Mouse (Mus musculus): ENCODE results near the gene Zfp13. TPM values are rescaled to one million over a fixed set of nuclear protein-coding genes. Genes with fewer than 3 reads are reported as not detected.

Zfp13 gene
- total RNA-seq, 2 experiments from 2014 or later = 10.6 to 12.5 TPM

DNA sequence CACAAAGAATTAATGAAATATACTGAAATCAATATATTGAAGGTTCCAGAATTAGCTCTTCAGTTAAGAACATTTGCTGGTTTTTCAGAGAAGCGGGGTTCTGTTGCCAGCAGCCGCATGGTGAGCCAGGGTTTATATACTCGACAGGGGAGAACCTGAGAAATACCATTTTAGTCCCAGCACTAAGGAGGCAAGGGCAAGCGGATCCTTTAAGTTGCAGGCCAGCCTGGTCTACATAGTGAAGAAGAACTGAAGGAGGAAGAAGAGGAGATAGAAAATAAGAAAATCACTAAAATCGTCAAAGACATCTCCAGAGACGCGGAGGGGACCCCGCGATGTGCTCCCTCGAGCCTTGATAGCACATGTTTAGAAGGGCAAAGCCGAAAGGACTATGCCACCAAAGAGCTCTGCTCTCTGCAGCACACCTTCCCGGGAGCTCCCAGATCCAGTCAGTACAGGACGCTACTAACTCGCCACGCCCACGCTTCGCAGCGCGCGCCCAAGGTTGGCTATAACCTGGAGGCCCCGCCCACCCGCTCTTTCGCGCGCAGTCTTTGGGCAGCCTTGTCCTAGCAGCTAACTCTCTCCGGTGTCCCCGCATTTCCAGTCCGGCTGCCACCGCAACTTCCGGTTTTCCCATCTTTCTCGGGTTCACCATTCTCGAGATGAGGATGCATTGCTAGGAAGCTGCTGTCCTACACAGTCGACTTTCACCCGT is 6.9 kb downstream of the Zfp13 start:
- peak; percentile 97 for DNase-seq

DNA sequence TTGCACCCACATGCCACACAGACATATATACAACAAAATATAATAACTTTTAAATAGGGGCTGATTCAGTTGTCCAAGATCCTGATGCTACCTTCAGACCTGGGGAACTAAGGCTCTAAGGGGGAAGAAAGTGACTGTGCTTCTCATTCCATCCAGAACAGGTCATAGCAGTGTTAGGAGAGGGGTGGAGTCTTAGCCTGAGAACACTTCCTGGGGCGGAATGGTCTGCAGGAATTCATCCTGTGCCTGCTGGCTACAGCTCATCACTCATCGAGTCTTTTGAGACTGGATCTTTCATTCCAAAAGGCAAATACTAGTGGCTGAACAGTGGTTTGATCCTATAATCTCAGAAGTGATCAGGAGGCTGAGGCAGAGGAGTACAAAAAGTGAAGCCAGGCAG is 12.0 kb downstream of the Zfp13 start:
- DNase-seq = no peak

DNA sequence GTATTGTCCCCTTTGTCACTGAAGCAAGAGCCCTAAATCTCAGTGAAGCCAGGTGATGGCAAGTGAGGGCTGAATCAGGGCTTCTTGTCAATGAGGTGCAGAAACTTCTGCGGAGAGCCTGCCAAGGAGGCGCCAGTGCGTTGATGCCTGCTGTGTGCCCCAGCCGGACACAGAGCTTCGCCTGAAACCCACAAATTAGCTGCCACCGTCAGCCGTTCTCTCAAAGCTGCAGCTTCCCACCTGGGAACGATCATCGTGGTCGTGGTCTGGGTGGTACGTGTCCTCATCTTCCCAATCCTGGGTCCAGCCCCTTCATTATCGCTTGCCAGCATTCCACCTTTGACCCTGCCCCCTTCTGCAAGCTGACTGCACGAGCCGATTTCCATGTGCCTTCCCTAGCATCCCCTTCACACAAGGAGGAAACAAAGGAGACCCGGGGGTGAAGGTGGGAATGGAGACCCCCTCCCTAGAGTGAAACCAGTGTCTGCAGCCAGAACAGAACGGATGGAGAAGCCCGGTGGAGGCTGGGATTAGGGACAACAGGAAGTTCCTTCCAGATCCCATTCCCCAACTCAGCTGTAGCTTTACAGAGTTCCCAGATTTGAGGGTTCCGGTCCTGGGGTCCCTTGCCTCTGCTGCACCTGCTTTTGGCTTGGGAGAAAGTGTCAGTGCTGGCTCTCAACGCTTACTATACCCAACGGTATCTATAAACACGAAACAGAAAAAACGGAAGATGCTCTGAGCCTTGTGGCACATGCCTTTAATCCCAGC is 13.4 kb downstream of the Zfp13 start:
- DNase-seq = peak; percentile 75

DNA sequence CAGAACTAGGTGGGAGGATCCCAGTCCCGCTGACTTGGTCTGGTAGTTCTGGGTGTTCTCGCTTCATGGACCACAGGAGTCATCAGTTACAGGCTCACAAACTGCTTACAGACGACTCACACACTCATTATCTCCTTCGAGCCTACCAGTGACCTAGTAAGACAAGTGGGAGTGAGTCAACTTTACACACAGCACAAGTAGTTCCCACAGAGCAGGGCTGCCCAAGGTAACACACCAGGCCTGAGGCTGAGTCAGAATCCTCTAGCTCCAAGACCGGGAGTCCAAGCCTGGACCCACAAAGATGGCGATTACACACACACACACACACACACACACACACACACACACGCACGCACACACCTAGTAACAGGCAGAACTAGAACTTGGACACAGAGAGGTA is 14.5 kb downstream of the Zfp13 start:
- peak; percentile 34 for DNase-seq

DNA sequence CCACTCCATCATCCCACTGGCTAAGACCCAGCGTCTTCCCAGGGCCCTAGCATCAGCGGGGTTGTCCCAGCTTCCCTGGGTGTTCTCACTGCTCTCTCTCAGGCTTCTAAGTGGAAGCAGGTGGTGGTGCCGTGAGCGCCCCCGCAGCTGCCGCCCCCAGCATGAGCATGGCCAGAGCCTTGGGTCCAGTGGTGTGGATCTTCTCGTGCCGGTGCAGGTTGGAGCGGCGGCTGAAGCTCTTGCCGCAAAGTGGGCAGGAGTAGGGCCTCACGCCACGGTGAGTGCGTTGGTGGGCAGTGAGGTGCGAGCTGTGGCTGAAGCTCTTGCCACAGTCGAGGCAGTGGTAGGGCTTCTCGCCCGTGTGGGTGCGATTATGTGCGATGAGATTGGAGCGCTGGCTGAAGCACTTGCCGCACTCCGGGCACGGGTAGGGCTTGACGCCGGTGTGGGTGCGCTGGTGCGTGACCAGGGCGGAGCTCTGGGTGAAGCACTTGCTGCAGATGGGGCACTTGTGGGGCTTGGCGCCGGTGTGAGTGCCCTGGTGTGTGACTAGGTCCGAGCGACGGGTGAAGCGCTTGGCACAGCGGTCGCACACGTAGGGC is 23.2 kb downstream of the Zfp13 start:
- DNase-seq = no peak

DNA sequence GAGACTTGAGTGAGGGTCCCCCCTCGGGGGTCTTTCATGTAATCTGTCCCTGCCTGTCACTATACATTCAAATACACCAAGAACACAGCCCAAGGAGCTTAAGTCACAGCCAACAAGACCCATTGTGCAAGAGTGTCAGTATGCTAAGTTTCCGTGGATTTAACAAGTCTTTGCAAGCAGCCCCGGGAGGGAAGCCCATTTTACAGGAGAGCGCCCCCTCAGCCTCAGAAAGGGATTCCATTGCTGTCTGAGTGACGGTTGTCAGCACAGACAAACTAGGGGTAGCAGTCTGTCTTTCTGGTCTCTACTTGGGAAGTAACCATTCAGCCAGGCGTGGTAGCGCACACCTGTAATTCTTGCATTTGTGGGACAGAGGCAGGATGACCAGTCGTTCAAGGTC is 25.2 kb downstream of the Zfp13 start:
- no peak for DNase-seq

DNA sequence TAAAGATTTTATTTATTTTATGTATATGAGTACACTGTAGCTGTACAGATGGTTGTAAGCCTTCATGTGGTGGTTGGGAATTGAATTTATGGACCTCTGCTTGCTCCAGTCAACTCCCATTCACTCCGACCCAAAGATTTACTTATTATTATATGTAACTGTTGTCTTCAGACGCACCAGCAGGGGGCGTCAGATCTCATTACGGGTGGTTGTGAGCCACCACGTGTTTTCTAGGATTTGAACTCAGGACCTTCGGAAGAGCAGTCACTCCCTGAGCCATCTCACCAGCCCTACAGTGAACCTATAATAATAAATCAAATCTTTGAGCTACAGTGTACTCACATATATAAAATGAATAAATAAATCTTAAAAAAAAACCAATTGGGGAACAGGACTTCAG is 27.2 kb downstream of the Zfp13 start:
- DNase-seq = no peak

DNA sequence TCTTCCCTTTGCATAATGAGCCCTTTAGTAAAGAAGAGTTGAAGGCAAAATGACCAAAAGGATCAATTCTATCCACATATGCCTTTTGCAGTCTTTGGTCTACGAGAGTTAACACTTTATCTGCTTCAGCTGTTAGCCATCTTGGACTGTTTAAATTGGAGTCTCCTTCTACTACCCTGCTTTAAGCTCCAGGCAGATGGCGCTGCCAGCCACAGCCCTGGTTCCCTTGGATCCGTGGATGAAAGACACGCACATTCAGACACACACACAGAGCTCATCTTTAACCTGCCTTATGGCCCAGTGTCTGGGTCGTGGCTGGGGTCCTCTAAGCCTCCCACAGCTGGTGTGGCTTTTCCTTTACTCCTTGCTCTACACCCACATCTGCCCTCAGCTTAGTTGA is 28.2 kb downstream of the Zfp13 start:
- DNase-seq = no peak

DNA sequence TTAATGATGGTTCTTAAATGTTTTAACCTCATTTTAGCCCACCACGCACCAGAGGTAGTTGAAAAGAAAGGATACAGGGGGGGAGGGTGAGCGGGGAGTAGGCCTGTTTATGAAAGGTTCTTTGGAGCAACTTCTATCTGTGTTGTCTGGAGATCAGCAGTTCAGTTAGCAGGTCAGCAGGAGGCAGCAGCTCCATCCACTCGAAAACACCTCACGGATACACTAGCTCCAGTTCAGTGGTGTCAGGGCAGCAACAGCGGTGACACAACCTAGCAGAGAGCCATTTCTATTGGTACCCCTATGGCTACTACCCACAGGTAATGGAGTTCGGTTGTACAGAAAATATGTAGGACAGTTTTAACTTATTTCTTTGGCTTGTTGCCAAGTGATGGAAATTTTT is 29.3 kb downstream of the Zfp13 start:
- peak; percentile 59 for DNase-seq

DNA sequence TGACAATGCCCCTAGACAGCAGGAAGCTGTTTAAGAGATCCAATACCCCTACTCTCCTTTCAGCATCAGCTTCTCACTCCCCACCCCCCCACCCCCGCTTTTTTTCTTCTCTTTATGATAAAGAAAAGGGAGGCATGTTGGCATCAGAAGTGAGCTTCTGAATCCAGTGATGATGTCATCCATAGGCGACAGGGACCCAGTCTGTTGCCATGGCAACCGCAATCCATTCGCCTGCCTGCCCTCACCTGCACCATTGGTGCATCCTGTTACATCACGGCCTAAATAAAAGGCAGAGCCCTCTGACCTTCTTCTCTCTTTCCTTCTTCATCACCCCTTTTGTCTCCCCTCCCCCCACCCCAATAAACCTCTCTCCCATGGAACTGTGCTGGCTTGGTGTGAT is 30.9 kb downstream of the Zfp13 start:
- no peak for DNase-seq

DNA sequence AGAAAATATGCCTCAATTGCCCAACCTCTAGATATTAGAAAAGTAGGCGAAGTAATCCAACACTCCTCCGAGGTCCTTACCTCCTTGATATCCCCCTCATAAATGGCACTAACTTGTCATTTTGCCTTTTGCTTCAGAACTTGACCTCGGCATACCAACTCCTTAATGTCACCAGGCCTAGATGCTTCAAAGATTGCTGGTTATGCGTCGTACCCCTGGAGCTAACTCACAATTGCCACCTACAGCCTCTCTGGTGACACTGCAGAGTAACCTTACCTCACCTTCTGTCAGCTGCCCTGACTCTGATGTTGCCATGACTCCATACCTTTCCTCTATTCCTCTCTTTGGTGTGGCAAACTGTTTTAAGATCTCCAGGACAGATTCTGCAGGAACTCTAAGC is 32.5 kb downstream of the Zfp13 start:
- DNase-seq = no peak

DNA sequence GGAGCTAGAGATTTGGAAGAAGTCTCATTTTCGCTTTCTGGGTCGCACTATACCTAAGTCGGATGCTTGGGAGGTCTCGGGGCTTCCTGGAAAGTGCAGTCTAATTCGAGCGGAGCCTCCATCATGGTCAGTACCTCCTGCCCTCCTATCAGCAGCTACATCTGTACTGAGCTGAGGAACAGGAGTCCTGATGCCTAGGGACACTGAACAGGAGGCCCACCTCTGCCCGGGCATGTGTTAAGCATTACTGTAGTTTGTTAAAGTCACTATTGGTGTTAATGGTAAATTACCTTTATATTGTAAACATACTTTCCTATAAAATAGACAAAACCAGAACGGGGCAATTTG is 34.9 kb downstream of the Zfp13 start:
- no peak for DNase-seq

DNA sequence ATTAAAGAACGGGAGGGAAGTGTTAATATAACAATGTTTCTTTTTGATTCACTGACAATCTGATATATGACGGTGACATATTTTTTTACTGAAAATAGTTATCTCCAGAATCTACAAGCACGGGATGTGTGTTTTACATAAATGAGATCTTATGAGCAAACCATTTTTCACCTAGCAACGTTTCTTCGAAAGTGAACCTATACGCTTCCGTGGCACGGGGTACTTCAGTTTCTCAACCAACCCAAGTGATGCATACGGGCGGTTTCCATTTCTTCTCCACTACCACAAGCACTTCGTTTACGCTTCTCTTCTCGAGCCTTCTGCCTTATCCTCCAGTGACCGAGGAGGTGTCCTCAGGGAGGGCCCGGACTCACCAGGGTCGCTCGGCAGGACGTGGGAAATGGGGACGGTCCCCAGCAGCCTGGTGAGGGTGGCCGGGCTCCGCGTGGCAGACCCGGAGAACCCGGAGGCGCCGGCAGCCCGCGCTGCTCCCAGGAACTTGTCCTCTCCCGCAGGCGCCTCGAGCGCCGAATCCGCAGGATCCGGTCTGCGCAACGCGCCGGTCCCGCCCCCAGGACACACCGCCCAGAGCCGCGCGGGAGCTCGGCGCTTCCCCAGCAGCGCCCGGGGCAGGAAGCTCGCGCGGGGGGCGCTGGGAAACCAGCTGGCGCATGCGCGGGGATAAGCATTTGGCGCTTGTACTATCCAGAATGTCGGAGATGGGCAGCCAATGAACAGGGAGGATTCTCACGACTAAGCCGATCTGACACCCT is 35.5 kb downstream of the Zfp13 start, which contains the start of gene Zfp213:
Gene Zfp213, minus strand, starts transcription at position 644 of the 773 bp plus-strand sequence.
- DNase-seq = peak; percentile 97

DNA sequence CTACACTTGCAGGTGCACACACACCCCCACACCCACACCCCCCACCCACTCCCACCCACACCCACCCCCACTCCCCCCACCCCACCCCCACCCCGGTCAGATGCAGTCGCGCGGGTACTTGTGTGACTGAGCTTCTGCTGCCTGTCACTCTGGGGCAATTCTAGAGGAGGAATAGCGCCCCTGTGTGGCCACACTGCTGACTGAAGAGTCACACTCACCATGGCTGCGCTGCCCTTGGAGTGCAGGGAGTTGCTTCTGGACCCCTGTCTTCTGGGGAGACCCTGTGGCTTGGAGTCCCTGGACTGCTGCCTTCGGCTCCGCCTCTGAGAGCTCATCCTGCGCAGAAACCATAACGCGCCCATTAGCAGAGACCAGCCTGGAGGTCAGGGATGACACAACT is 39.5 kb downstream of the Zfp13 start:
- peak; percentile 80 for DNase-seq

DNA sequence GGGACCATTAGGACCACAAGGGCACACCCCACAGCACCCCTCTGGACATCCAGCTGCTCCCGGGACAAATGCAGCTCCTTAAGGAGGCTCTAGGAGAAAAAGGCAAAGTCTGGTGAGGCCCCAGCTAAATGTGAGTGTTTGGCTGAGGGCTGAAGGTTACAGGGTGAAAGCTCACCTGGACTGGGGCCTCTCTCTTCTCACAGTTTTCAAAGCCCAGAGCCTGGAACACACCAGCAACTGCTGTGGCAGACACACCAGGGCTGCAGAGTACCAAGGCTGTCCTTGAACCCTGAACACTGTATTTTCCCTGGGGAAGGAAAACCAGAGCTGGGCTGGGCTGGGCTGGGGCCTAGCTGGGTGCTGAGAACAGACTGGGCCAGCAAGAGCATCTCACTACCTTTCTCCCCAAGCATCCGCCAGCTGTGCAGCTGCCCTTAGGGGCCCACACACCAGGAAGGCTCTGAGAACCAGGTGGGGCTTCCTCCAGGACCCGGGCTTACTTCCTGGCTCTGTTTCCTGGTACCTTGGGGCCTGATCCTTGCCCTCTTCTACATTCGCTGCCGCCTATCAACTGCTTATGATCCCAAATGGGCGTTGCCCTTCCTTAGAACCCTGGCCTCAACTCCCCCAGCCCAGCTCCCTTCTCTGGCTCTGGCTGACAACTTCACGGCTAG is 43.9 kb downstream of the Zfp13 start:
- no peak for DNase-seq

DNA sequence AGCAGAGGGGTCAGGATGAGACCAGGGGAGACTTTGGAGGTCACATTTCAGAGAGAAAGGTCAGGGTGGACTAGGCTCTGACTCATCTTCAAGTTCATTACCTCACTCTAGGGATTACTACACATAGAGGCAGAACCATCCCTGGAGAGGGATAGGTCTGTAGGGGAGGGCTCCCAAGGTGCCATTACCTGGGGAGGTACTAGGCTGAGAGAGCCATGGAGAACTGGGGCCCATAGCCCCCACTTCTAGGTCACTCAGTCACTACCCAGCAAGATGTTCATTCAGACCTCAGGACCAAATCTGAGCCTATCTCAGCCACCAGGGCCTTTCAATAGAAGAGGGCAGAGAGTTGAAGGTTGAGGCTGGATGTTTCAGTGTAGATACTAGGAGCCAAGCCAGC is 45.0 kb downstream of the Zfp13 start:
- no peak for DNase-seq

DNA sequence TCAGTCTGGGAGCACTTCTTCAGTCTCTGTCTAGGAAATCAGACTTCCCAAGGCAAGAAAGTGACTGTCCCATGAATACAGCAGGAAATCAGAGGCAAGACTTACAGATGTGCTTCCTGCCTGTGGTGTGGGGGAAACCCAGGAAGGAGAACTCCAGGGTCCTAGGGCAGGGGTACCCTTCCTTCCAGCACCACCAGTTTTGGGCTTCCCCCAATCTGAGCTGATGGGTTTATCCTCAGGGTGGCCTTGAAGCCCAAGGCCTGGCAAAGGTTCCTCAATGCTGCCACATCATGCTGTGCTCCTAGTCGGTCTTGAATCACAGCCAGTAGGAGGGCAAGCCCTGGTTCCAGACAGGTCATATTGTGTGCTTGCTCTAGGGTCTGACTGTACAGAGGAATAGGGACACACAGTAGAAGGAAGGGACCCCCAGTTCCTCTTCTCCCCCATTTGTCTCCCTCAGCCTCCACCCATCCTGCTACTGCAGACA is 45.6 kb downstream of the Zfp13 start:
- peak; percentile 66 for DNase-seq

DNA sequence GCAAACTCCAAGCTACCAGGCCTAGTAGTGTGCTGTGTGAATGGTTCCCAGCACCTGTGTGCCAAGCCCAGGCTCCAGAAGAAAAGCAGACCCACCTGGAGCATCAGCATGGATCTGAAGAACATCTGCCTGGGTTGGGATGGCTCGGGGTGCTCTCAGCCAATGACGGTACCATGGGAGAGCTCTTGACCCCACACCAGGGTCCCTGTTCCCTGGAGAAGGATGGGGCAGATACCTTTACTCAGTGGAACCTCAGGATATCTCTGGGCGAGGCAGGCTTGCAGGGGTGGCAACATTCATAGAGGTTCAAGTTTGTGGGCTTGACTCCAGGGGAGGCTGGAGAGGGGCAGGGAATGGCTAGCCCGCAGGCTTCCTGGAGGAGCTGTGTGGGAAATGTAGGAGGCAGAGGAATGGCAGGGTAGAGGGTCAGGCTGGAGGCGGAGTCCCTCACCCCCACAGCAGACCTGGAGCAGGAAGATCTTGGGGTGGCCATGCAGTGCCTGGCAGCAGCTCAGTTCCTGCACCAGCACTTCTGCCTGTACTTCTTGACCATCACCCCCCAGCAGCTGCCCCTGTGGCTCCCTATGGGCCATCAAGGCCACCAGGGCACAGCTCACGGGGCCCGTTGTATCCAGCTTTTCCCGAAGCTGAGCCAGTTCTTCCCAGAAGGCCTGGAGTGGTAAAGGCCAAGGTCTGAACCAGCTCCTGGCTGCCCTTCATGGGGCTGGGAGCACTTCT is 46.2 kb downstream of the Zfp13 start:
- peak; percentile 53 for DNase-seq

DNA sequence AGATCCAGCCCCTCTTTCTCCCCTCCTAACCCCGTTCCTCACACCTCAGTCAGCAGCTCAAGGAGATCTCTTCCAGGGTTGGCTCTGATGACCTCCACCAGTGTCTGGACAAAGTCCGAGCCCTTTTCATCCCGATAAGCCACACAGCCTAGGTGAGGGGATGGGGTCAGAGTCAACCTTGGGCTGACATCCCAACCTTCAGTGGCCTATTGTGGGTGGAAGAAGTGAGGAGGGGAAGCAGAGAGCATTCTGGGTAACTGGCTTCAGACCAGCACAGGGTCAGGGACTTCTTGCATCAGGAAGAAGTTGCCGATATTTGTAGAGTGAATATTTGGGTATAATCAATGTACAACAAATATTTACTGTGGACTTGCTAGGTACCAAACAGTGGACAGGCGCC is 47.3 kb downstream of the Zfp13 start:
- DNase-seq = no peak

DNA sequence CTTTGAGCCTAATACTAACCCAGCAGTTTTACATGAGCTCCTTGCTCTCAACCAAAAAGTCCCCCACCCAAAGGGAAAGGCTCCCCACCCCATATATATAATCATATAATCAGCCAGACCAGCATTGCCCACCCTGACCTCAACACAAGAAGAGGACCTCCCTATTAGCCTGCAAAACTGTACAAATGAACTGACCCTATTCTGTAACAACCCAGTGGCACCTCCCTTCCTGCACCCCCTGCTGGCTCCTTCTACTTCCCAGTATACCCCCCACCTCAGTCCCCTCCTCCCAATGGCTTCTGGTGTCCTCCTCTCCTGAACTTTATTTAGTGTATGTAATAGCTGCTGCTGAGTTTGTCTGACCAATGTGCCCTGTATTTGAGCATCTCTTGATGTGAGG is 47.9 kb downstream of the Zfp13 start:
- DNase-seq = no peak

DNA sequence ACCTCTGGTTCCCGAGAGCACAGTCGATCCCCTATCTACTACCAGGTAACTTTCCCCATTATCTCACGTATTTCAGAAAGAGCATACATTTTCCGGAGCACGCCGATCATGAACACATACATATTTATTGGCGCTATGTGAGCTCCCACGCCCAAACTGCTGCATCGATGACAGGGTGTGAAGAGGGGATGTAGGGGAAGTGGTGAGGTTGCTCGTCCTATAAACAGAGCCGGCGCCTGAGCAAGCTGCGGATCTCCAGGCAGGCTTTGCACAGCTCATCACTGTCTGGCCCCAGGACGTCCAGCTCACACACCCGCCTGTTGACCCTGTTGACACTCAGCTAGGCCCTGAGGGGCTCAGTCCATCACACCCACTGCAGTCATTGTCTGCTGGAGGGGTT is 48.4 kb downstream of the Zfp13 start:
- no peak for DNase-seq

All from adrenal gland, postnatal 10 days (tissue).